Mouse (Mus musculus) neural tube, embryonic 12.5 days (tissue): ENCODE measurements at regions not wholly inside any gene's neighbourhood (a gene's known extent, or its start where the extent isn't known, plus 50 kb on each side); places are given as distances from the start of the nearest gene placed in this dataset.

Source experiments
- ATAC-seq: fragments of 200-750 bp; cut with Nextera tagmentation; 2 replicates; pipeline ENCODE4 v1.8.0; 2017; ENCODE audit warnings: low read depth, mild to moderate bottlenecking, moderate TSS enrichment, moderate library complexity; ENCODE audit not compliant: low FRiP score
- H3K27ac ChIP-seq: fragments of 300-500 bp; sonication (generic); 2 replicates; pipeline ENCODE4 v1.5.1; 2016
- H3K27me3 ChIP-seq: fragments of 300-500 bp; sonication (generic); replicated peaks from 2 replicates; pipeline ENCODE4 v1.6.1; 2016; ENCODE audit warnings: mild to moderate bottlenecking
- H3K36me3 ChIP-seq: fragments of 300-500 bp; sonication (generic); 2 replicates; pipeline ENCODE4 v1.6.1; 2016; ENCODE audit warnings: mild to moderate bottlenecking
- H3K4me1 ChIP-seq: fragments of 300-500 bp; sonication (generic); 2 replicates; pipeline ENCODE4 v1.6.1; 2016
- H3K4me2 ChIP-seq: fragments of 300-500 bp; sonication (generic); replicated peaks from 2 replicates; pipeline ENCODE4 v1.6.1; 2016; ENCODE audit warnings: mild to moderate bottlenecking
- H3K4me3 ChIP-seq: fragments of 300-500 bp; sonication (generic); 2 replicates; pipeline ENCODE4 v1.5.1; 2016
- H3K9ac ChIP-seq: fragments of 300-500 bp; sonication (generic); 2 replicates; pipeline ENCODE4 v1.6.1; 2016; ENCODE audit warnings: mild to moderate bottlenecking
- H3K9me3 ChIP-seq: fragments of 300-500 bp; sonication (generic); 2 replicates; pipeline ENCODE4 v1.6.1; 2016; ENCODE audit warnings: mild to moderate bottlenecking
- WGBS: fragments of 180-500 bp; shearing (Covaris S2); methylation state at CpG from one replicate; pipeline ENCODE4 v1.1.7; 2016; 5-methylcytosine and 5-hydroxymethylcytosine counted together

- no peak overlapping the region for H3K9ac ChIP-seq
- H3K9me3 ChIP-seq, result no peaks in the 10 kb centered on the region
- no peak overlapping the region for H3K4me3 ChIP-seq
- 74% methylated on average over 5 of the region's 5 CpGs for WGBS
- no peaks in the 10 kb centered on the region for H3K4me1 ChIP-seq
- H3K4me2 ChIP-seq, result no peak overlapping the region
- peaks cover 12% of the 10 kb centered on the region for H3K27me3 ChIP-seq
- H3K36me3 ChIP-seq, result no peaks in the 10 kb centered on the region
- no peak overlapping the region for H3K27ac ChIP-seq
- no peak for ATAC-seq
Measured at GRCm38 (mm10) chr17:85808580-85808979, 120.5 kb upstream of the Six2 start.

GRCm38 (mm10) chr17:85805726-85806359 is 117.8 kb upstream of the Six2 start:
- no peaks in the 10 kb centered on the region for H3K36me3 ChIP-seq
- WGBS, result 44% methylated on average over 13 of the region's 13 CpGs
- no peaks in the 10 kb centered on the region for H3K9me3 ChIP-seq
- H3K9ac ChIP-seq, result no peak overlapping the region
- no peak overlapping the region for H3K27ac ChIP-seq
- no peak overlapping the region for H3K4me3 ChIP-seq
- H3K4me1 ChIP-seq, result peaks cover 2% of the 10 kb centered on the region
- H3K4me2 ChIP-seq, result no peak overlapping the region
- peaks cover 31% of the 10 kb centered on the region for H3K27me3 ChIP-seq
- ATAC-seq, result no peak

GRCm38 (mm10) chr17:85804631-85805030 is 116.6 kb upstream of the Six2 start:
- WGBS, result 67% methylated on average over 4 of the region's 4 CpGs
- Histone ChIP-seq H3K9ac (no peak overlapping the region), H3K9me3 (no peaks in the 10 kb centered on the region), H3K27ac (no peak overlapping the region), H3K4me2 (no peak overlapping the region), H3K36me3 (no peaks in the 10 kb centered on the region), H3K27me3 (peaks cover 42% of the 10 kb centered on the region), H3K4me1 (peaks cover 14% of the 10 kb centered on the region), H3K4me3 (no peak overlapping the region)
- ATAC-seq, result no peak

- Histone ChIP-seq H3K27me3 (peaks cover 55% of the 10 kb centered on the region), H3K36me3 (no peaks in the 10 kb centered on the region), H3K9ac (no peak overlapping the region), H3K9me3 (no peaks in the 10 kb centered on the region), H3K4me1 (peaks cover 22% of the 10 kb centered on the region), H3K27ac (no peak overlapping the region), H3K4me3 (no peak overlapping the region), H3K4me2 (no peak overlapping the region)
- 89% methylated on average over 8 of the region's 8 CpGs for WGBS
- ATAC-seq, result no peak
Measured at GRCm38 (mm10) chr17:85801734-85802133, 113.7 kb upstream of the Six2 start.

- H3K9me3 ChIP-seq, result no peaks in the 10 kb centered on the region
- 0 out of 2 replicates have a peak, but pooled peaks have one; percentile 11 for ATAC-seq
- H3K9ac ChIP-seq, result no peak overlapping the region
- H3K4me3 ChIP-seq, result no peak overlapping the region
- no peak overlapping the region for H3K27ac ChIP-seq
- H3K36me3 ChIP-seq, result no peaks in the 10 kb centered on the region
- WGBS, result 25% methylated on average over 14 of the region's 14 CpGs
- H3K4me2 ChIP-seq, result peak overlapping the region; percentile 99
- peaks cover 22% of the 10 kb centered on the region for H3K4me1 ChIP-seq
- peaks cover 59% of the 10 kb centered on the region for H3K27me3 ChIP-seq
Measured at GRCm38 (mm10) chr17:85801079-85801605, 113.1 kb upstream of the Six2 start.

DNA sequence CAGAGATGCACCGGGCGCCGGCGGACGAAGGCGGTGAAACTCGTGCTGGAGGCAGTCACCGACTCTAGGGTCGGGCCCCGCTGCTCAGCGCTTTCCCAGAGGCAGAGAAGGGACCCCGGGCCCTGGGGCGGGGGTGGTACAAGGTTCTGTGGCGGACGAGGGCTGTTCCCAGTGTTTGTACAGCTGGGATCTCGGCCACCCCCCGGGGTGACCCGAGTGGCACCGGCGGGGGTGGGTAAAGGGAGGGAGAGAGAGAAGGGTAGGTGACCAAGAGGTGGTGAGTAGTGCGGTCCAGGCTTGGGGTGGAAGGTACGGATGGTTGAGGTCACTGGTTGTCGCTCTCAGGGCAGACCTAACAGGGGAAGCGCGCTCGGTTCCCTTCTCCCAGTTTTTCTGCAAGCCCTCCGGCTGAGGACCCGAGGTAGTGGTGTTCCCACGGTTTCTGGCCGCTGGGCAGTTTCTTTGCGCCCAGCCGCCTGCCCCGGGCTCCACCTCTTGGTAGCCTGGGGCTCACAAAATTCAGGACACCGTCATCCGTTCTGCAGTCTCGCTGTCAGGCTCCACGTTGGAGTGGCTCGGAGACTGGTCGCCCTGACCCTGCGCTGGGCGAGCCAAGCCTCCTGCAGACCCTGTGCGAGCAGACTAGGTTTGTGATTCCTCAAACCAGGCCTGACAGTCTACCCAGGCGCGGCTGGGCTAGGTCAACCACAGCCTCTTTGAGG is 112.4 kb upstream of the Six2 start:
- Histone ChIP-seq H3K9me3 (no peaks in the 10 kb centered on the region), H3K4me3 (peak overlapping the region; percentile 49), H3K9ac (peak overlapping the region; percentile 57), H3K4me1 (peaks cover 22% of the 10 kb centered on the region), H3K27me3 (peaks cover 57% of the 10 kb centered on the region), H3K27ac (no peak overlapping the region), H3K4me2 (peak overlapping the region; percentile 99), H3K36me3 (no peaks in the 10 kb centered on the region)
- peak; percentile 69 for ATAC-seq
- under 1% methylated on average over 44 of the region's 44 CpGs for WGBS

DNA sequence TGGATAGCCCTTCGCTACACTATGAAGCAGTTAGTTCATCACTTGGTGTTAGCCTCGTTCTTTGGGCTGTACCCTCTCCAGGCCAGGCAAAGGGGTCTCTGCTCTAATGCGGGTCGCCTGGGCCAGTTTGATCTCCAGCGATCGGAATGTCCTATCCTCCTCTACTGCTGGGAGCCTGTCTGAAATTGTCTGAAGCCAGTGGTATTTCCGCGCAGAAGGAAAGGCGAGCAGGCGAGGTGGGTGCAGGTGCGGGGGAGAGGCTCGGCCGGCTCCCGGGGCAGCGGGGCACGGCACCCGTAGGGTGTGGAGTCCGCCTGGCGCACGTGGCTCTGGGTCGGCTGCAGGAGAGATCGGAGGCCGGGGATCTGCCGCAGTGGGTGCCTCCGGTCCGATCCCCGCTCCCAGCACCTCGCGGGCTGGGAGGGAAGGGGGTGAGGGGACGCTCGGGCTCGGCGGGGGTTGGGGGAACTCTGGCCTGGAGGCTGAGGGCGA is 111.8 kb upstream of the Six2 start:
- Histone ChIP-seq H3K9me3 (no peaks in the 10 kb centered on the region), H3K4me1 (peaks cover 22% of the 10 kb centered on the region), H3K36me3 (no peaks in the 10 kb centered on the region), H3K9ac (peak overlapping the region; percentile 57), H3K27me3 (peaks cover 54% of the 10 kb centered on the region), H3K27ac (no peak overlapping the region), H3K4me3 (peak overlapping the region; percentile 49), H3K4me2 (peak overlapping the region; percentile 99)
- WGBS, result under 1% methylated on average over 34 of the region's 34 CpGs
- peak; percentile 62 for ATAC-seq

DNA sequence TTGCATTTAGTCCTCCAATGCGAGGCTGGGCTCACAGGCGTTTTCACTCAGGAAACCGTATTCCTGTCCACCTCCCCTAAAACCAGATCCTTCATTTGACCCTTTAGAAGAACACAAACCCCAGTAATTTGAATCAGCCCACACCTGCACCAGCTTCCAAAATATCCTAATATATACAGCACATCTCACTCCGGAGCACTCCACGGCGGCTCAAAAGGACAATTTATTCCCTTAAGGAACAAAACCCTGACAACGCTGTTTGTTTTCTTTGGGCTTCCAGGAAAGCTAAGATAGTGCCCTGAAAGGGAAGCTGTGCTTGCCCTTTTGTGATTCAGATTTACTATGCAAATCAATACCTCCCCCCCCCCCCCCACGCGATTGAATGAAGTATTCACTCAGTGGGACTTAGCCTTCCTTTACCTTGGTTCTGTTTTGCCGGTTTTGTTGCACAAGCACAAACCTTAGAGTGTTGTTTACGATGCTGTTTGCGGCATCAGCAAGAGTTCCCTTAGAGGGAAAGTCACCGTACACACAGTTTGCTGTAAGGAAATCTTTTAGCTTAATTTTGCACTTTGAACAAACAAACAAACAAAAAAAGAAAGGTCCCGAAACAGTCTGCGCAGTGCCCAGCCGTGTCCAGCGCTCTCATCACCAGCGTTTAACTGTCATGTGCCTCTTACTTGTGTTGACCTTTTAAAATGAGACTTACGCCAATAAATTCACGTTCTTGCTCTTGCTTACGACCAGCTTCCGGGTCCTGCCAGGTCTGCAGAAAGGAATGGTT is 111.2 kb upstream of the Six2 start:
- Histone ChIP-seq H3K27ac (no peak overlapping the region), H3K36me3 (no peaks in the 10 kb centered on the region), H3K9ac (peak overlapping the region; percentile 57), H3K9me3 (no peaks in the 10 kb centered on the region), H3K4me3 (peak overlapping the region; percentile 49), H3K4me2 (peak overlapping the region; percentile 99), H3K27me3 (peaks cover 54% of the 10 kb centered on the region), H3K4me1 (peaks cover 22% of the 10 kb centered on the region)
- under 1% methylated on average over 22 of the region's 22 CpGs for WGBS
- no peak for ATAC-seq

GRCm38 (mm10) chr17:85797755-85798154 is 109.7 kb upstream of the Six2 start:
- WGBS, result 76% methylated on average over 5 of the region's 5 CpGs
- H3K27me3 ChIP-seq, result peaks cover 45% of the 10 kb centered on the region

GRCm38 (mm10) chr17:85795820-85796219 is 107.7 kb upstream of the Six2 start:
- Histone ChIP-seq H3K4me3 (no peak overlapping the region), H3K9me3 (no peaks in the 10 kb centered on the region), H3K27me3 (peaks cover 31% of the 10 kb centered on the region), H3K36me3 (no peaks in the 10 kb centered on the region), H3K27ac (no peak overlapping the region), H3K9ac (no peak overlapping the region), H3K4me1 (peaks cover 20% of the 10 kb centered on the region), H3K4me2 (no peak overlapping the region)
- WGBS, result 68% methylated on average over 5 of the region's 5 CpGs
- ATAC-seq, result no peak

More at GRCm38 (mm10) chr17:85797755-85798154, 109.7 kb upstream of the Six2 start:
- H3K36me3 ChIP-seq, result no peaks in the 10 kb centered on the region
- no peak overlapping the region for H3K9ac ChIP-seq
- H3K4me3 ChIP-seq, result no peak overlapping the region
- no peak overlapping the region for H3K27ac ChIP-seq
- peaks cover 22% of the 10 kb centered on the region for H3K4me1 ChIP-seq
- no peak for ATAC-seq
- H3K4me2 ChIP-seq, result no peak overlapping the region
- H3K9me3 ChIP-seq, result no peaks in the 10 kb centered on the region

DNA sequence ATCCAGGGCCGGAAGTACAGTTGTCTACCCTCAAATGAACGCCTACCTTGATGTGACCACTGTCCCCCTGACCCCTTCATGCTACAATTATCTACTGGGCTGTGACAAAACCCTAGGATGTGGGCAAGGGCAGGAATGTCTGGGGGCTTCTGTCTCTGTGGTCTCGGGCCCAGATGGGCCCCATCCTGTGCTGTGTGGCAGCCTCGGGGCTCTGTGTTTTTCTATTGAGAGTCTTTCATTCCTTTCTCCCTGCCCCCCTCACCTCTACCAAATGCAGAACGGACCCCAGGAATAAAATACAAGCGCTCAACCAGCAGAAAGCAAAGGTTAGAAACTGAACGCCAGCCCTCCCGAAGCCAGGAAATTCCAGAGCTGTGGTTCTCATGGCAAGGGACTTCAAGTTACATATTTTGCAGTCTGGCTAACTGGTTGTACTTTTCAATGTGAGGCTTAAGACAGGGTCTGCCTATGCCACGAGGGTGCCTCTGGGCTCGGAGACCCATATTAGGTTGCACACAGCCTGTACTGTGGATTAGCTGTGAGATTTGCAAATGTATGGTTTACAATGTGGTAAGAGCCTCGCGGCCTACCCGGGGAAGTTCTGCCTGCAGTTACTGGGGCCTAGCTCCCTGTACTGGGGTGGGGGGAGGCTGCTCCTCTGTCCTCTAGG is 97.7 kb upstream of the Six2 start:
- no peak overlapping the region for H3K9ac ChIP-seq
- H3K36me3 ChIP-seq, result no peaks in the 10 kb centered on the region
- no peaks in the 10 kb centered on the region for H3K9me3 ChIP-seq
- 44% methylated on average over 13 of the region's 13 CpGs for WGBS
- H3K4me3 ChIP-seq, result no peak overlapping the region
- no peak overlapping the region for H3K4me2 ChIP-seq
- H3K27me3 ChIP-seq, result no peaks in the 10 kb centered on the region
- H3K4me1 ChIP-seq, result peaks cover 9% of the 10 kb centered on the region; the same call in 1 of the 2 replicates
- no peak overlapping the region for H3K27ac ChIP-seq
- ATAC-seq, result no peak
